Mouse (Mus musculus): Measurements from ENCODE around the gene Zfp511. TPM values are rescaled to one million over a fixed set of nuclear protein-coding genes. Genes with fewer than 3 reads are reported as not detected.

Gene Zfp511
- total RNA-seq, 2 experiments from 2014 or later: 10.1 to 12.4 TPM

- no peak for DNase-seq
- intact Hi-C loops (cut with DNase I): no loop called here
These were observed 11.7 kb downstream of the Zfp511 start for GRCm38 (mm10) chr7:140047811-140048311.

DNA sequence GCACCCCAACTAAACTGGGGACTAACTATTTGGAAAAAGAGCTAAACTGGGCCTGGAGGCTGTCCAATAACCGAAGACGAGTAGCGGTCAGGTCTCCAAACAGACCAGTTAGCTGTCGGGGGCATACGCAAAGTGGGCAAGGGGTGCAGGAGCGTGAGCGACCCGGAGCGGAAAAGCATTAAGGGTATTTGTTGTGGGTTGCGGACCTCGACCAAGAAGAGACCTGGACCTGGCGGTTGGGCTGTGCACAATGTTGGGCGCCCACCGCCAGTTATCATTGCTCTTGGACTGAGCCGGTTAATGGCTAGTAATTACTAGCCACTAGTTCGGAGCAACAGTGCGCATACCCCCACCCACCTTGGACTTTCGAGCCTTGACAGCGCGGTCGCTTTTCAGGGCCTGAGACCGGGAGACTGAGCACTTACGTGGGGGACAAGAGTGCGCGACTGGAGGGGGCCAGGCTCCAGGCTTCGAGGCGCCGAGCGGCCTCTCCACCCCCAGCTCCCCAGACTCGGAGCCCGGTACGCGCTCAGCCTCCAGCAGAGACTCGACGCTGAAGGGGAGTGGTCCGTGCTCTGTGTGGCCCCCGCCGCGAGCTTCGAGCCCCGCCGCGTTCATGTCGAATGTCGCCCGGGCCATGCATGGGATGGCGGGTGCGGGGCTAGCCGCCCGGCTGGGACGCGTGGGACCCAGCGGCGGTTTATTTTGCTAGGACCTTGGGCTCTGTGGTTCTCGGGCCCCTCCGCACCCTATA is 12.3 kb downstream of the Zfp511 start, which contains the start of gene Msx3:
Gene Msx3, minus strand, starts transcription at position 729 of the 754 bp plus-strand sequence.
- intact Hi-C loops (cut with DNase I): no loop called here

DNA sequence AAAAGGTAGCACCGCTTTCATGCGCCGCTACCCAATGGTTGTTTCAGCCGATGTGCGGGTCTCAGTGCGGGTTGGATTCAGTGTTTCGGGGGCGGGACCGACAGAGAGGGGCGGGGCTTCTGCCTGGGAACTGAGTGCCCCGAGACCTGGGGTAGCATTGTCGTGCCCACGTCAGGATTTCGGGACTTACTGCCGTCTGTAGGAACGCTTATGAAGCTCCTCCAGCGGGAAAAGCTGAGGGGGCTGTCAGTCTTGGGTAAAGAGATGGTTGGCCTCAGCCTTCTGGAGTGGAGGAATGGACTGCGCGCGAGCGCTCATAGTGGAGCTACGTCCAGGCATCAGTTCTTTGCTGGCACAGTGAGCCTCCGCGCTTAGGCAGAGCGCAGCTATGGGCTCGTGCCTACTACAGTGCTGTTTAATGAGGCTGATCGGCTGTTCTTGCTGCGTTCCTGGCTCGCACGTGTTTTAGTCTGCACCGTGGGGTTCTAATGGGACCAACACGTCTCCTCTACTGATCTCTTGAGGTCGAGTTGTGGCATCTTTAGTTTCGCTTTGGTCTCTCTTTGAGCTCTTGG is 13.0 kb downstream of the Zfp511 start:
- DNase-seq: peak; percentile 16 to 28
- intact Hi-C loops (cut with DNase I): no loop called here

More for the DNA sequence above, 12.3 kb downstream of the Zfp511 start, which contains the start of gene Msx3:
- peak in 1 of 2 experiments; percentile 4 for DNase-seq

GRCm38 (mm10) chr7:140054124-140054523 is 17.9 kb downstream of the Zfp511 start:
- intact Hi-C loops (cut with DNase I): no loop called here
- DNase-seq: no peak

GRCm38 (mm10) chr7:140057413-140058407 is 21.5 kb downstream of the Zfp511 start:
- DNase-seq: no peak

DNA sequence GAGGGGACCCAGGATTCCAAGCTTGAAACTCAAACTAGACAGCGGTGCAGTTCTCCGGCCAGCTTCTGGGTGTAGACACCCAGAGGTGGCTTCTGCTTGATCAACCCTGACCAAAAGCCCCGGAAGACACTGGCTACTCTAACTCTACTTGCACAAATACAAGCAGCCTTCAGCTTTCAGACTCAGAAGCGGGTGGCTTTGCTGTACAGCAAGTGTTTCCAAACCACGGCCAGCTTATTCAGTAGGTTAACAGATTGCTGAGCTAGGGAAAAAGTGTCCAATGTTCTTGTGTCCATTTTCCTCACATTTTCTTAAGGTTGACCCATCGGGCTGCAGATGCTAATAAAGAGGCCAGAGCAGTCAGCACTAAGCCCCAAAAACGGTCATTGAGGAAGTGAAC is 22.3 kb downstream of the Zfp511 start:
- intact Hi-C loops (cut with DNase I): no loop called here
- DNase-seq: no peak

More at GRCm38 (mm10) chr7:140057413-140058407, 21.5 kb downstream of the Zfp511 start:
- intact Hi-C loops (cut with DNase I): no loop called here

- intact Hi-C loops (cut with DNase I): no loop called here
- no peak for DNase-seq
These were observed 23.4 kb downstream of the Zfp511 start for GRCm38 (mm10) chr7:140059601-140060000.

GRCm38 (mm10) chr7:140060936-140061831 is 25.0 kb downstream of the Zfp511 start:
- peak in 1 of 2 experiments; percentile 5 for DNase-seq
- intact Hi-C loops (cut with DNase I): no loop called here

- no peak for DNase-seq
- intact Hi-C loops (cut with DNase I): no loop called here
These were observed 25.6 kb downstream of the Zfp511 start for GRCm38 (mm10) chr7:140061832-140062130.

DNA sequence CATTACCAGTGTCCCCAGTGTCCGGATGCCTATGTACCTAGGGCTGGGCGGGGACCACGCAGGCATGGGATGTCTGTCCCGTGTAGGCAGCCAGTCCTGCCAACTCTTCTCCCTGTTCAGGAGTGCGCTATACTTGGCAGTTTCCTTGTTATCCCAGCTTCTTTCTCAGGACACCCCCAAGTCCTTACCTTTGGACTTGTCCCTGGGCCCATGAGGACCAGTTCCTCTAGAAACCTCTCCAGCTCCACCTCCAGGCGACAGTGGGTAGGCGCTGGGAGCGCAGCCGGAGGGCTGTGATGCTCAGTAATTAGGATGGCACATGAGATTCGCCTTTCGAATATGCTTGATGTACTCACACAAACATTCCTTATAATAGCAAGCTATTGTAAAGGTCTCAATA is 26.1 kb downstream of the Zfp511 start:
- intact Hi-C loops (cut with DNase I): no loop called here
- no peak for DNase-seq

GRCm38 (mm10) chr7:140063092-140063491 is 26.9 kb downstream of the Zfp511 start:
- peak; percentile 48 to 67 for DNase-seq
- intact Hi-C loops (cut with DNase I): loop anchor here (1.0 kb wide), 2 partner anchors 94 to 158 kb away; no protein-coding TSS in a partner anchor

DNA sequence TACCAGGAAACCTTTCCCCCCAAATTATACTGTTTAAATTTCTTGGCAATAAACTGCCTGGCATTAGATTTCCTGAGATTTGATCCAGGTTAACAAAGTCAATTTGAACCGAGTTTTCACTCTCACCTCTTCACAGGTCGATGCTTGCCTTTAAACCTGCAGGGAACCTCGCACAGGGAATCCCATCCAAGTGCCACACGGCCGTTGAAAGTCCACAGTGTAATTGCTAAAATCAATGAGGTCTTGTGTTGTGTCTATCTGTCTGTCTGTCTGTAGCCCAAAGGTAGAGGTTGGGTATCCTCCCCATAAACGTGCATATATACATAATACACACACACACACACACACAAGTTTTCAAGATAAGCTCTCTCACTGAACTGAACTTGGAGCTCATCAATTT is 31.2 kb downstream of the Zfp511 start:
- intact Hi-C loops (cut with DNase I): no loop called here

DNA sequence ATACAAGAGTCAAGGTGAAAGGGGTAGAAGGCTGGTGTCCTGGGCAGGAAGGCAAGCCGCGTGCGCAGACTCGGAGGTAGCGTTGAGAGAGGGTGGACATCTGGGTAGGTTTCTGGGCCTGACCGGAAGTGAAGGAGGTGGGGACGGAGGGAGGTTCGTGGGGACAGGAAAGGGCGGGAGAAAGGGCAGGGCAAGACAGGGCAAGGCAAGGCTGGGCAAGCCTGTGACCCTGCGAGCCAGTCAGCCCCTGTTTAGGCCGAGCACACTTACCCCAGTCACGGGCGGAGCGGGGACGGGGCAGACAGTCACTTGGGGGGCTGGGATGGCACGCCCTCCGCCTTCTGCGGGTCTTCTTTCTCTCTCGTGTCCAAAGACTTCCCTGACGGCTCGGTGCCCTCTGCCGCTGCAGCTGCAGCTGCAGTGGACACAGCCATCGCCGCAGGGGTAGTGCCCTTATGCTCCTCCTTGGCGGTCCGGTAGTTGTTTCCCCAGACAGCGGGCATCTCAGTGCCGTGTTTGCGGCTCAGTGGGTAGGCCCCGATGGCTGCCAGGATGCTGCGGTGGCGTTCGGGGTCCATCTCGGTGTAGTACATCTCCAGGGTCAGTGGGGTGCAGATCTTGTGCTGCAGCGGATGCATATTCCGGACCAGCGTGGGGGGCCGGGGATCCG is 34.0 kb downstream of the Zfp511 start:
- DNase-seq: peak in 1 of 2 experiments; percentile 16
- intact Hi-C loops (cut with DNase I): loop anchor here (10.0 kb wide), 1 partner anchor 765 kb away; the partner anchor contains the start of gene Urah

More for the DNA sequence above, 31.2 kb downstream of the Zfp511 start:
- DNase-seq: no peak

DNA sequence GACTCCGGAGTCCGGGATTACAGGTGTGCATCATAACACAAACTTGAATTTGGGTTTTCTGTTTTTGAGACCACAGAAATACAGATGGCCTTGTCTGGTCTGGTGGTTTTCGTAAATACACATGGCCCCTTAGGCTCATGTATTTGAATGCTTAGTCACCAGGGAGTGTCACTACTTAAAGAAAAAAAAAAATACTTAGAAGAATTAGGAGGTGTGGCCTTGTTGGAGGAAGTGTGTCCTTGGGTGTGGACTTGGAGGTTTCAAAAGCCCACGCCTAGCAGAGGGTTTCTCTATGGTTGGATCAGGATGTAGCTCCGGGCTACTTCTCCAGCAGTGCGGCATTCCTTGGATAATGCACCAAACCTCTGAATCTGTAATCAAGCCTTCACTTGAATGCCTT is 41.5 kb downstream of the Zfp511 start:
- no peak for DNase-seq
- intact Hi-C loops (cut with DNase I): loop anchor here (1.0 to 10.0 kb wide), 2 partner anchors 64 to 757 kb away; partner anchors contain the start of gene Urah

GRCm38 (mm10) chr7:140078711-140079110 is 42.5 kb downstream of the Zfp511 start:
- DNase-seq: peak; percentile 63 to 75
- intact Hi-C loops (cut with DNase I): loop anchor here (1.0 to 10.0 kb wide), 2 partner anchors 63 to 756 kb away; partner anchors contain the start of gene Urah

GRCm38 (mm10) chr7:140080503-140081156 is 44.4 kb downstream of the Zfp511 start:
- peak; percentile 54 to 58 for DNase-seq
- intact Hi-C loops (cut with DNase I): no loop called here

- DNase-seq: no peak
- intact Hi-C loops (cut with DNase I): no loop called here
These were observed 45.4 kb downstream of the Zfp511 start for GRCm38 (mm10) chr7:140081408-140082241.

Data from heart, postnatal 36 days (tissue).